Mouse (Mus musculus) kidney, embryonic 14.5 days (tissue): Measurements from ENCODE around the gene Pak6. TPM values are rescaled to one million over a fixed set of nuclear protein-coding genes. Genes with fewer than 3 reads are reported as not detected.
A peak's percentile ranks its signal among the peaks of the same experiment; 100 is the strongest.
"Not testable (repeated sequence)": the region's sequence is repeated elsewhere in the genome, so short reads cannot be mapped to it uniquely, and the experiment has no call there.

ENCODE experiments used
- ATAC-seq: fragments of 200-750 bp; cut with Nextera tagmentation; 2 replicates; pipeline ENCODE4 v1.8.0; 2017; ENCODE audit warnings: moderate number of reproducible peaks, mild to moderate bottlenecking, moderate TSS enrichment, moderate library complexity; ENCODE audit not compliant: low FRiP score, low TSS enrichment
- H3K27ac ChIP-seq: fragments of 300-500 bp; sonication (generic); 2 replicates; pipeline ENCODE4 v1.5.1; 2014; ENCODE audit warnings: low read depth, mild to moderate bottlenecking, low read length, moderate library complexity, mixed read lengths
- H3K27me3 ChIP-seq: fragments of 300-500 bp; sonication (generic); 2 replicates; pipeline ENCODE4 v1.6.1; 2014; ENCODE audit warnings: mild to moderate bottlenecking, low read length; ENCODE audit not compliant: control insufficient read depth, insufficient read depth
- H3K36me3 ChIP-seq: fragments of 300-500 bp; sonication (generic); 2 replicates; pipeline ENCODE4 v1.6.1; 2014; ENCODE audit warnings: low read length, mixed read lengths; ENCODE audit not compliant: control insufficient read depth, insufficient read depth
- H3K4me1 ChIP-seq: fragments of 300-500 bp; sonication (generic); 2 replicates; pipeline ENCODE4 v1.6.1; 2014; ENCODE audit warnings: low read length, mixed read lengths; ENCODE audit not compliant: control insufficient read depth, insufficient read depth
- H3K4me2 ChIP-seq: fragments of 300-500 bp; sonication (generic); replicated peaks from 2 replicates; pipeline ENCODE4 v1.6.1; 2014; ENCODE audit warnings: low read depth, mild to moderate bottlenecking, low read length
- H3K4me3 ChIP-seq: fragments of 300-500 bp; sonication (generic); 2 replicates; pipeline ENCODE4 v1.5.1; 2014; ENCODE audit warnings: mild to moderate bottlenecking, low read length
- H3K9ac ChIP-seq: fragments of 300-500 bp; sonication (generic); 2 replicates; pipeline ENCODE4 v1.6.1; 2014; ENCODE audit warnings: low read depth, mild to moderate bottlenecking, low read length, moderate library complexity
- H3K9me3 ChIP-seq: fragments of 300-500 bp; sonication (generic); 2 replicates; pipeline ENCODE4 v1.6.1; 2016; ENCODE audit warnings: low read length; ENCODE audit not compliant: control insufficient read depth
- WGBS: fragments of 180-500 bp; shearing (Covaris S2); extraction: QIAGEN DNeasy Blood & Tissue Kit; methylation state at CpG from one replicate; pipeline ENCODE4 v1.1.7; 2014; 5-methylcytosine and 5-hydroxymethylcytosine counted together
- polyA plus RNA-seq: library from polyadenylated mRNA; unstranded; fragments of >200 nt; fragmentation: Nextera tagmentation; extraction: Ambion mirVana; gene quantifications from 2 replicates; pipeline ENCODE4 v1.2.1, GENCODE M21; 2014

Gene Pak6
- polyA plus RNA-seq, 1 experiment from 2014 or later, result 0.54 TPM

DNA sequence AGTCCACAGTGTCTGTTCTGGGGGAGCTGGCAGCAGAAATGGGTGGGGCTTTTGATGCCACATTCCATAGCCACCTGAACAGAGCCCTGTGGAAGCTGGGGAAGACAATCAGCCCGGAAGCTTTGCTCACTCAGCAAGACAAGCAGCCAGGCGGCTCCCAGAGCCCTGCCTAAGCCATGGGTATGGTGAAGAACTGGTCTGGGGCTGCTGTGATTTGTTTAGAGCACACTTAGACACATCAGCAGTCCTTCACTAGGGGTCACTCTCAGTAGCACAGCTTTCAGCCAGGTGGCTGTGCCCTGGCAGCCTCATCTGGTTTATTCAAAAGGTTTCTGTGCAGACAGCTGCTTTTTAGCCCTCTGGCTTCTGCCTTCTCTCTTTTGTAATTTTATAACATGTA lies 22.0 kb upstream of the Pak6 start:
- ATAC-seq, result no peak

DNA sequence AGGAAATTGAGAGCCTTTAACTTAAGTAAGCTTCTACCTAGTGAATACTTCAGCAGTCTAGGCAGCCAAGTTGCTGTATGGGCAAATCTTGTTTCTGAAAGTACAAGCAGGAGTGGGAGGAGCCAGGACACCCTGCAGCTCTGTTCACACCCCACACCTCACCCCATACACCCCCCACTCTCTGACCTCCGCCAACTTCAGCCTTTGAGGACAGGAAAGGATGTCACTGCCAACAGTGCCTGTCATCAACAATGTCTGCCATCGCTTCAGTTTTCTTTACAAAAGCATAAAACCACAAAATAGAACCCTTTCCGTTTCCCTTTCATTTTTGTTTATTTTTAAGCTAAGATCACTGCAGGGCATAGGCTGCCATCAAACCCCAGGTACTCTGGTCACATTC lies 20.7 kb upstream of the Pak6 start:
- Histone ChIP-seq H3K27me3 (no peaks in the 10 kb centered on the region), H3K9ac (no peak overlapping the region), H3K9me3 (peaks cover 4% of the 10 kb centered on the region; the same call in 1 of the 2 replicates), H3K4me2 (no peak overlapping the region), H3K36me3 (peaks cover 70% of the 10 kb centered on the region), H3K4me3 (no peak overlapping the region), H3K4me1 (no peaks in the 10 kb centered on the region), H3K27ac (no peak overlapping the region)
- WGBS, result 87% methylated on average over 3 of the region's 3 CpGs
- ATAC-seq, result no peak

More for the DNA sequence above, 22.0 kb upstream of the Pak6 start:
- Histone ChIP-seq H3K27me3 (no peaks in the 10 kb centered on the region), H3K4me1 (no peaks in the 10 kb centered on the region), H3K36me3 (peaks cover 83% of the 10 kb centered on the region), H3K4me2 (no peak overlapping the region), H3K27ac (no peak overlapping the region), H3K4me3 (no peak overlapping the region), H3K9ac (no peak overlapping the region), H3K9me3 (peaks cover 4% of the 10 kb centered on the region; the same call in 1 of the 2 replicates)
- WGBS, result 73% methylated on average over 2 of the region's 2 CpGs

DNA sequence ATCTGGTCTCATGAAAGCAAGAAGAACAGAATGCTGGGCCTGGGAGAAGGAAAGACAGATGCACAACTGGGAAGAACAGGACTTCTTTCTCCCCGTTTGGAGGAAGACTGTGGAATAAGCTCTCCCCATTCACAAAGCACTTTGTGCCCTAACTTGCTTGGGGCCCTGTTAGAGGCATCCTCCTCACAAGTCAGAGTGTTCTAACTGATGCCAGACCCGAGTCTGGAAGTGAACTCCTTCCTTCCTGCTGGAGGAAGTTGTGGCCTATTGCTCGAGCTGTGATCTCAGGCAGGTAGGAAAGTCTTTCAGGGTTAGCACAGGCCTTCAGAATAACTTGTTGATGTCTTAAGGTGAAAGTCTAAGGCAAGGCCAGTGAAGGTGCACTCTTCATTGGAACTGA lies 20.2 kb upstream of the Pak6 start:
- Histone ChIP-seq H3K27me3 (no peaks in the 10 kb centered on the region), H3K36me3 (peaks cover 70% of the 10 kb centered on the region)

DNA sequence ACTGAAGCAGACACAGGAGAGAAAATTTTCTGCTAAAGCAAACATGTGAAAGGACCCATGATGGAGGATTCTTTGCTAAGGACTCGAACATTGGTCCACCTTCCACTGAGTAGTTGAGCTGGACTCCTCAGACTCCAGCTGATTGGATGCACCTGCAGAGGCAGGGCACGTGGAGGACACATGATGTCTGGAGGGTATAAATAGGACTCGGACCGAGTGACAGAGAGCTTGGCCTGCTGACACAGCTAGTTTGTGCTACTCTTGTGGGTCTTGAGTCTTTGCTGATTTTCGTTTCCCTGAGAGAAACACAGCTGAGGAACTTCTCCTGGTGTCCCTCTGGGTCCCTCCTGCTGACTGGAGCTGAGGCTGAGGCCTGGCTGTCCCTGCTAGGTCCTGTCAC lies 16.4 kb upstream of the Pak6 start:
- no peak overlapping the region for H3K4me3 ChIP-seq
- H3K4me1 ChIP-seq, result no peaks in the 10 kb centered on the region
- no peak overlapping the region for H3K4me2 ChIP-seq
- peaks cover 4% of the 10 kb centered on the region; the same call in 1 of the 2 replicates for H3K9me3 ChIP-seq
- H3K27ac ChIP-seq, result no peak overlapping the region
- ATAC-seq, result no peak
- H3K9ac ChIP-seq, result no peak overlapping the region
- 88% methylated on average over 5 of the region's 5 CpGs for WGBS
- H3K36me3 ChIP-seq, result peaks cover 35% of the 10 kb centered on the region
- no peaks in the 10 kb centered on the region for H3K27me3 ChIP-seq

More for the DNA sequence above, 20.2 kb upstream of the Pak6 start:
- Histone ChIP-seq H3K4me3 (no peak overlapping the region), H3K4me2 (no peak overlapping the region), H3K9me3 (peaks cover 4% of the 10 kb centered on the region; the same call in 1 of the 2 replicates), H3K4me1 (no peaks in the 10 kb centered on the region), H3K9ac (no peak overlapping the region), H3K27ac (no peak overlapping the region)
- no peak for ATAC-seq
- WGBS, result 68% methylated on average over 3 of the region's 3 CpGs

DNA sequence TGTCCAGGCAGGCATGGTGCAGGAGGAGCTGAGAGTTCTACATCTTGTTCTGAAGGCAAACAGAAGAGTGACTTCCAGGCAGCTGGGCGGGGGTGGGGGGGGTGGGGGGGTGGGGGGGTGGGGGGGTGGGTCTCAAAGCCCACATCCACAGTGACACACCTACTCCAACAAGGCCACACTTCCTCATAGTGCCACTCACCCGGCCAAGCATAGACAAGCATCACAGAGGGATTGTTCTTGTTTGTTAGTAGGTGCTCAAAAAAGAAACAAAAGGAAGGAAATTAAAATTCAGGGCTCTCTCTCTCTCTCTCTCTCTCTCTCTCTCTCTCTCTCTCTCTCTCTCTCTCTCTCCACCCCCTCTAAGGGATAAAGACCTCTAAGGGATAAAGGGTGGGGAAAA lies 12.4 kb upstream of the Pak6 start:
- not testable (repeated sequence) for H3K27ac ChIP-seq, H3K4me1 ChIP-seq, ATAC-seq, H3K27me3 ChIP-seq, H3K4me2 ChIP-seq, H3K4me3 ChIP-seq, H3K9me3 ChIP-seq, H3K36me3 ChIP-seq, H3K9ac ChIP-seq
- WGBS, result 73% methylated on average over 2 of the region's 2 CpGs

DNA sequence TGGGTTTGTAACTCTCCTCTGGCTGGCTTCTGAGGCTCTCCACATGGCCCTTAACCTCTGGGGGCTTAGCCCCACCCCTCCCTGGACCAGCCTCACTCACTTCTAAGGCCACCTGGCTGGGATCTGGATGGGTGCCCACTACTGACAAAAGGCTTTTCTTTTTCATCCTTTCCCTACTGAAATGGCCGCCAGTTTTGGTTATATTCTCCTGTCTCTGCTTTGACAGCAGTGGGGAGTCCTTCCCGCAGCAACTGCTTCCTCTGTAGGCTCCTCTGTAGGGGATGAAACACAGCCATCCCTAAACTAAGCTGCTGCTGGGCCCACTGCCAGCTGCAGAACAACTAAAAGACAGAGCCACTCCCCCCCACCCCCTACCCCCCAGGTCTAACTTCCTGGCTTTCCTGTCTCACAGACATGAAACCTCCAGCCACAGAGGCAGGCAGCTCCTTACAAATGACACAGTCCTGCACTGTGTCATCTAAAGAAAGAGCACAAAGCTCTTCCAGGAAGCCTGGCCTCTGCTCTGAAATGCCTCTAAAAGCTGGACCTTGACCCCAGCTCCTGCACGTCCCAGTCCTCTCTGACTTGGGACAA lies 6.3 kb upstream of the Pak6 start:
- Histone ChIP-seq H3K27ac (no peak overlapping the region; the same call in 1 of the 2 replicates), H3K9ac (no peak overlapping the region), H3K4me1 (peaks cover 4% of the 10 kb centered on the region; the same call in 1 of the 2 replicates), H3K4me3 (no peak overlapping the region), H3K36me3 (no peaks in the 10 kb centered on the region), H3K9me3 (no peaks in the 10 kb centered on the region), H3K4me2 (no peak overlapping the region), H3K27me3 (no peaks in the 10 kb centered on the region)
- no peak for ATAC-seq
- WGBS, result 43% methylated on average over 3 of the region's 3 CpGs

DNA sequence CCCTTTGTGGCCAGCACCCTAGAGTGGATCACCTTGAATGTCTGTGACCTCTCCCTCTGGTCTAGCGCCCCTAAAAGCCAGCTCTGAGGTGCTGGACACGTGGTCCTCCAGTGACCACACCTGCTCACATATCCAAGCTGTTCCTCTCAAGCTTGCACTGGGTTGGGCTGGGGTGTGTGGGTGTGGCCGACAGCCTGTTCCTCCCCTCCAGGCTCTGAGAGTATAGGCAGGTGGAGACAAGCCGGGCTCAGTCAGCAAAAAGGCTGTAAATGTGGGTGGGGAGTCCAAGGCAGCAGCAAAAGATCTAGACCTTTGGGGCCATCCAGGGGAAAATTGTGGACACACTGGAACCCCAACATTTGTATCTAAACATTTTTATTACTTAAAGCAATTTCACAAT lies 4.6 kb upstream of the Pak6 start:
- H3K4me1 ChIP-seq, result peaks cover 13% of the 10 kb centered on the region
- H3K4me3 ChIP-seq, result no peak overlapping the region
- no peak overlapping the region for H3K9ac ChIP-seq
- no peak overlapping the region for H3K4me2 ChIP-seq
- no peaks in the 10 kb centered on the region for H3K9me3 ChIP-seq
- H3K36me3 ChIP-seq, result no peaks in the 10 kb centered on the region
- 18% methylated on average over 4 of the region's 4 CpGs for WGBS
- ATAC-seq, result no peak
- H3K27ac ChIP-seq, result no peak overlapping the region
- H3K27me3 ChIP-seq, result peaks cover 14% of the 10 kb centered on the region

DNA sequence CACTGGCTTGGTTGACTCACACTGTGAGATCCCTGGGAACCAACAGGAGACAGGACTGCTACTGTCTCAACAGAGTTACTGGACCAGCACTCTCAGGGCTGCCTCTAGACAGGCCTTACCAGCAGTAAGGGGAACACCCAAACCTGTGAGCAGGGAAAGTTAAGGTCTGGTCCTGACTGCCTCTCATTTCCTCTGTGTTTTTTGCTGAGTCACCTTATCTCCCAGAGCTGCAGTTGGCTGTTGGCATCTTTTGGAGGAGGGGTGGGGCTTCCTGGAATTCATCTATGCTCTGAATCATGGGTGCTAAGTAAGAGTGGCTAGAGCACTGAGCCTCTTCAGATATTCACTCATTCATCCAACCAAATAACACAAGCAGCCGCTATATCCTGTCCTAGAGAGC lies 4.0 kb upstream of the Pak6 start:
- Histone ChIP-seq H3K9ac (no peak overlapping the region), H3K27ac (no peak overlapping the region), H3K4me2 (no peak overlapping the region), H3K36me3 (no peaks in the 10 kb centered on the region), H3K4me3 (no peak overlapping the region), H3K9me3 (no peaks in the 10 kb centered on the region), H3K27me3 (peaks cover 19% of the 10 kb centered on the region), H3K4me1 (peaks cover 19% of the 10 kb centered on the region)
- 50% methylated on average over 1 of the region's 1 CpGs for WGBS
- ATAC-seq, result no peak

DNA sequence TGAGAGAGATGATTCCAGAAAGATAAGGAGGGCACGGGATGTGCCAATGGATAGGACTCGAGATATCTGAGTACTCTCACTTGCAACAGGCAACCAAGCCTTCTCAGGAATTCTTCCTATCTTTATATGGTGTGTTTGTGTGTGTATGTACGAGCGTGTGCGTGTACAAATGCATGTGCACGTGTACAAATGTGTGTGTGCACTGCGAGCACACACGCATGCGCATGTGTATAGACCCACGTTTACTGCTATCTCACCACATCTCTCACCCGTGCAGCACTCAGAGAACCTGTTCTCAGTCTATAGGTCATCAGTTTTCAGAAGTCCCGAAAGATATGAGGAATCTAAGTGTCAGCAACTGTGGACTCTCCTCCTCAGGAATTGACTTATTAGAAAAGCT lies 3.6 kb upstream of the Pak6 start:
- peaks cover 19% of the 10 kb centered on the region for H3K27me3 ChIP-seq
- H3K4me2 ChIP-seq, result peak overlapping the region; percentile 53
- no peak overlapping the region for H3K27ac ChIP-seq
- no peaks in the 10 kb centered on the region for H3K36me3 ChIP-seq
- ATAC-seq, result no peak
- H3K9me3 ChIP-seq, result no peaks in the 10 kb centered on the region
- H3K4me3 ChIP-seq, result peak overlapping the region; percentile 39; the same call in 1 of the 2 replicates
- 82% methylated on average over 12 of the region's 12 CpGs for WGBS
- peaks cover 19% of the 10 kb centered on the region for H3K4me1 ChIP-seq
- H3K9ac ChIP-seq, result peak overlapping the region; percentile 53; the same call in 1 of the 2 replicates
